In the genomic region with DNA sequence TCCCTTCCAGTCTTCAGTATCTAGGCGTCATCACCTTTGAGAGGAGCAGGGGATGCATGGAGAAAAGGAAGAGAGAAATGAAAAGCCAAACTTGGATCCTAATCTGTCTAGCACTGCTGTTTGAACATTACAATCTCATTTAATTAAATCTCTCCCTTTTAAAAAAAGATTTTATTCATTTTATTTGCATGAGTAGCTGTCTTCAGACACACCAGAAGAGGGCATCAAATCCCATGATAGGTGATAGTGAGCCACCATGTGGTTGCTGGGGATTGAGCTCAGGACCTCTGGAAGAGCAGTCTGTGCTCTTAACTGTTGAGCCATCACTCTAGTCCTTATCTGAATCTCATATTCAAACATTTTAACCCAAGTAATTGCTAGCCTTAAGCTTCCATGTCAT, we compare ENCODE assay signal across 12 mouse cellular contexts.
"Had no signal": no experiment of that assay in that cellular context is flagged by ENCODE, and none has a peak within 500 bp of the region (broad histone marks: within the 10 kb centered on the region; RNA-seq: fewer than 3 reads in every experiment).

No protein-coding gene starts in this region.

- H3K27ac ChIP-seq: liver, embryonic 13.5 days; midbrain, embryonic 12.5 days; midbrain, embryonic 15.5 days; neural tube, embryonic 13.5 days had no signal

- H3K4me2 ChIP-seq: liver, embryonic 13.5 days; midbrain, embryonic 12.5 days; midbrain, embryonic 15.5 days; neural tube, embryonic 13.5 days had no signal

- ATAC-seq: midbrain, embryonic 15.5 days had no signal

- H3K36me3 ChIP-seq: midbrain, embryonic 15.5 days had no signal

- DNase-seq: kidney, adult 9 months; kidney, postnatal 25 days; liver, embryonic 13.5 days; lung, adult 2 months; lung, postnatal 14 days; lung, postnatal 4 days; thymus, adult 2 months; thymus, postnatal 25 days had no signal

- H3K4me3 ChIP-seq: liver, embryonic 13.5 days; midbrain, embryonic 12.5 days; midbrain, embryonic 15.5 days; myocyte; neural tube, embryonic 13.5 days had no signal

- H3K9ac ChIP-seq: liver, embryonic 13.5 days; midbrain, embryonic 12.5 days; midbrain, embryonic 15.5 days; neural tube, embryonic 13.5 days had no signal

- H3K27me3 ChIP-seq: liver, embryonic 13.5 days; midbrain, embryonic 12.5 days; midbrain, embryonic 15.5 days; neural tube, embryonic 13.5 days had no signal

- H3K4me1 ChIP-seq: liver, embryonic 13.5 days; midbrain, embryonic 12.5 days; midbrain, embryonic 15.5 days had no signal

- H3K9me3 ChIP-seq: liver, embryonic 13.5 days; midbrain, embryonic 12.5 days; midbrain, embryonic 15.5 days; neural tube, embryonic 13.5 days had no signal
